Mouse (Mus musculus): ENCODE measurements around the gene Agrn. TPM values are rescaled to one million over a fixed set of nuclear protein-coding genes. Genes with fewer than 3 reads are reported as not detected.

Agrn gene
- polyA plus RNA-seq, 1 experiment, result not detected

- no peak overlapping the region for H3K4me3 ChIP-seq (ENCODE audit: insufficient read depth, low read depth, low read length)
- H3K4me1 ChIP-seq (ENCODE audit: control insufficient read depth, insufficient read depth, low read length), result peaks cover 5% of the 10 kb centered on the region; the same call in 1 of the 2 replicates
- 93% methylated on average over 4 of the region's 4 CpGs for WGBS
- H3K27ac ChIP-seq (ENCODE audit: insufficient read depth, low read depth, low read length), result no peak overlapping the region
- TF ChIP-seq CTCF (IDR thresholded peaks at IDR 0.05; ENCODE audit: insufficient read depth, low read depth, low read length) (no peak), POLR2A (IDR thresholded peaks at IDR 0.05; ENCODE audit: insufficient read depth, low read depth, low read length) (no peak)
Observed at GRCm38 (mm10) chr4:156208872-156209271, 11.6 kb upstream of the Agrn start.

- Histone ChIP-seq H3K27ac (ENCODE audit: insufficient read depth, low read depth, low read length) (peak overlapping the region; percentile 65; the same call in 1 of the 2 replicates), H3K4me3 (ENCODE audit: insufficient read depth, low read depth, low read length) (peak overlapping the region; percentile 83), H3K4me1 (ENCODE audit: control insufficient read depth, insufficient read depth, low read length) (peaks cover 19% of the 10 kb centered on the region; the same call in 1 of the 2 replicates)
- WGBS, result under 1% methylated on average over 49 of the region's 49 CpGs
- TF ChIP-seq POLR2A (IDR thresholded peaks at IDR 0.05; ENCODE audit: insufficient read depth, low read depth, low read length) (no peak), CTCF (IDR thresholded peaks at IDR 0.05; ENCODE audit: insufficient read depth, low read depth, low read length) (no peak)
Observed at GRCm38 (mm10) chr4:156203413-156204131, 6.3 kb upstream of the Agrn start.

- Histone ChIP-seq H3K4me3 (ENCODE audit: insufficient read depth, low read depth, low read length) (peak within 1 kb of the TSS; percentile 83), H3K4me1 (ENCODE audit: control insufficient read depth, insufficient read depth, low read length) (peaks cover 19% of the 10 kb centered on the region; the same call in 1 of the 2 replicates), H3K27ac (ENCODE audit: insufficient read depth, low read depth, low read length) (peak within 1 kb of the TSS; percentile 79)
- WGBS, result under 1% methylated on average over 33 of the region's 39 CpGs
- no peak for TF ChIP-seq POLR2A (IDR thresholded peaks at IDR 0.05; ENCODE audit: insufficient read depth, low read depth, low read length)
- no peak for TF ChIP-seq CTCF (IDR thresholded peaks at IDR 0.05; ENCODE audit: insufficient read depth, low read depth, low read length)
Observed at GRCm38 (mm10) chr4:156203001-156203412, 5.7 kb upstream of the Agrn start, which contains the start of gene AW011738. Gene AW011738, plus strand, starts transcription at chr4:156203304.

GRCm38 (mm10) chr4:156202462-156202893 is 5.2 kb upstream of the Agrn start:
- 46% methylated on average over 12 of the region's 12 CpGs for WGBS
- peaks cover 19% of the 10 kb centered on the region; the same call in 1 of the 2 replicates for H3K4me1 ChIP-seq (ENCODE audit: control insufficient read depth, insufficient read depth, low read length)
- TF ChIP-seq POLR2A (IDR thresholded peaks at IDR 0.05; ENCODE audit: insufficient read depth, low read depth, low read length) (no peak), CTCF (IDR thresholded peaks at IDR 0.05; ENCODE audit: insufficient read depth, low read depth, low read length) (no peak)
- peak overlapping the region; percentile 83 for H3K4me3 ChIP-seq (ENCODE audit: insufficient read depth, low read depth, low read length)
- H3K27ac ChIP-seq (ENCODE audit: insufficient read depth, low read depth, low read length), result peak overlapping the region; percentile 79

GRCm38 (mm10) chr4:156200623-156201475 is 3.6 kb upstream of the Agrn start, which contains the start of gene Isg15:
Gene Isg15, minus strand, starts transcription at chr4:156200818.
- WGBS, result 53% methylated on average over 10 of the region's 10 CpGs
- Histone ChIP-seq H3K4me3 (ENCODE audit: insufficient read depth, low read depth, low read length) (no peak within 1 kb of the TSS), H3K27ac (ENCODE audit: insufficient read depth, low read depth, low read length) (peak within 1 kb of the TSS; percentile 41; the same call in 1 of the 2 replicates), H3K4me1 (ENCODE audit: control insufficient read depth, insufficient read depth, low read length) (peaks cover 29% of the 10 kb centered on the region)
- TF ChIP-seq CTCF (IDR thresholded peaks at IDR 0.05; ENCODE audit: insufficient read depth, low read depth, low read length), result no peak
- TF ChIP-seq POLR2A (IDR thresholded peaks at IDR 0.05; ENCODE audit: insufficient read depth, low read depth, low read length), result no peak

GRCm38 (mm10) chr4:156197829-156198205 is 529 bp upstream of the Agrn start:
- no peak for TF ChIP-seq POLR2A (IDR thresholded peaks at IDR 0.05; ENCODE audit: insufficient read depth, low read depth, low read length)
- TF ChIP-seq CTCF (IDR thresholded peaks at IDR 0.05; ENCODE audit: insufficient read depth, low read depth, low read length), result no peak
- under 1% methylated on average over 26 of the region's 26 CpGs for WGBS
- H3K4me3 ChIP-seq (ENCODE audit: insufficient read depth, low read depth, low read length), result peak overlapping the region; percentile 50
- peaks cover 25% of the 10 kb centered on the region for H3K4me1 ChIP-seq (ENCODE audit: control insufficient read depth, insufficient read depth, low read length)
- no peak overlapping the region for H3K27ac ChIP-seq (ENCODE audit: insufficient read depth, low read depth, low read length)

GRCm38 (mm10) chr4:156195927-156196870 is 1.1 kb downstream of the Agrn start:
- Histone ChIP-seq H3K27ac (ENCODE audit: insufficient read depth, low read depth, low read length) (no peak overlapping the region), H3K4me3 (ENCODE audit: insufficient read depth, low read depth, low read length) (peak overlapping the region; percentile 94), H3K4me1 (ENCODE audit: control insufficient read depth, insufficient read depth, low read length) (peaks cover 24% of the 10 kb centered on the region)
- no peak for TF ChIP-seq CTCF (IDR thresholded peaks at IDR 0.05; ENCODE audit: insufficient read depth, low read depth, low read length)
- TF ChIP-seq POLR2A (IDR thresholded peaks at IDR 0.05; ENCODE audit: insufficient read depth, low read depth, low read length), result no peak
- WGBS, result 8% methylated on average over 35 of the region's 35 CpGs

GRCm38 (mm10) chr4:156194346-156194745 is 2.9 kb downstream of the Agrn start:
- Histone ChIP-seq H3K27ac (ENCODE audit: insufficient read depth, low read depth, low read length) (no peak overlapping the region), H3K4me3 (ENCODE audit: insufficient read depth, low read depth, low read length) (no peak overlapping the region), H3K4me1 (ENCODE audit: control insufficient read depth, insufficient read depth, low read length) (peaks cover 25% of the 10 kb centered on the region)
- TF ChIP-seq POLR2A (IDR thresholded peaks at IDR 0.05; ENCODE audit: insufficient read depth, low read depth, low read length) (no peak), CTCF (IDR thresholded peaks at IDR 0.05; ENCODE audit: insufficient read depth, low read depth, low read length) (no peak)
- 81% methylated on average over 6 of the region's 6 CpGs for WGBS

All from olfactory bulb, adult 2 months (tissue).